Mouse (Mus musculus) olfactory bulb, adult 2 months (tissue): Measurements from ENCODE around the gene Cdca3. TPM values are rescaled to one million over a fixed set of nuclear protein-coding genes. Genes with fewer than 3 reads are reported as not detected.

Source experiments
- H3K27ac ChIP-seq: fragments of 200-500 bp; 2 replicates; pipeline ENCODE4 v1.5.1; 2012; ENCODE audit warnings: low read depth, low read length; ENCODE audit not compliant: insufficient read depth
- H3K4me1 ChIP-seq: fragments of 200-500 bp; 2 replicates; pipeline ENCODE4 v1.6.1; 2012; ENCODE audit warnings: low read length; ENCODE audit not compliant: control insufficient read depth, insufficient read depth
- H3K4me3 ChIP-seq: fragments of 200-500 bp; 2 replicates; pipeline ENCODE4 v1.5.1; 2012; ENCODE audit warnings: mild to moderate bottlenecking, low read depth, low read length, moderate library complexity; ENCODE audit not compliant: insufficient read depth
- CTCF ChIP-seq: fragments of 200-500 bp; IDR thresholded peaks from 2 replicates; pipeline ENCODE4 v1.5.1; 2012; ENCODE audit warnings: low read depth, mild to moderate bottlenecking, low read length, moderate library complexity; ENCODE audit not compliant: insufficient read depth
- POLR2A ChIP-seq: fragments of 200-500 bp; IDR thresholded peaks from 2 replicates; pipeline ENCODE4 v1.6.1; 2012; ENCODE audit warnings: mild to moderate bottlenecking, low read depth, low read length, moderate library complexity; ENCODE audit not compliant: insufficient read depth
- WGBS: fragments of 180-500 bp; shearing (Covaris S2); methylation state at CpG from one replicate; pipeline ENCODE4 v1.1.7; 2018; 5-methylcytosine and 5-hydroxymethylcytosine counted together
- polyA plus RNA-seq: library from polyadenylated mRNA; stranded (reverse); fragments of >200 nt; gene quantifications from 2 replicates; pipeline ENCODE4 v1.2.4, GENCODE M21; 2012; ENCODE audit warnings: low replicate concordance; ENCODE audit not compliant: missing spikeins, insufficient read depth, insufficient read length

The Cdca3 gene
- polyA plus RNA-seq: not detected in 2 replicates

DNA sequence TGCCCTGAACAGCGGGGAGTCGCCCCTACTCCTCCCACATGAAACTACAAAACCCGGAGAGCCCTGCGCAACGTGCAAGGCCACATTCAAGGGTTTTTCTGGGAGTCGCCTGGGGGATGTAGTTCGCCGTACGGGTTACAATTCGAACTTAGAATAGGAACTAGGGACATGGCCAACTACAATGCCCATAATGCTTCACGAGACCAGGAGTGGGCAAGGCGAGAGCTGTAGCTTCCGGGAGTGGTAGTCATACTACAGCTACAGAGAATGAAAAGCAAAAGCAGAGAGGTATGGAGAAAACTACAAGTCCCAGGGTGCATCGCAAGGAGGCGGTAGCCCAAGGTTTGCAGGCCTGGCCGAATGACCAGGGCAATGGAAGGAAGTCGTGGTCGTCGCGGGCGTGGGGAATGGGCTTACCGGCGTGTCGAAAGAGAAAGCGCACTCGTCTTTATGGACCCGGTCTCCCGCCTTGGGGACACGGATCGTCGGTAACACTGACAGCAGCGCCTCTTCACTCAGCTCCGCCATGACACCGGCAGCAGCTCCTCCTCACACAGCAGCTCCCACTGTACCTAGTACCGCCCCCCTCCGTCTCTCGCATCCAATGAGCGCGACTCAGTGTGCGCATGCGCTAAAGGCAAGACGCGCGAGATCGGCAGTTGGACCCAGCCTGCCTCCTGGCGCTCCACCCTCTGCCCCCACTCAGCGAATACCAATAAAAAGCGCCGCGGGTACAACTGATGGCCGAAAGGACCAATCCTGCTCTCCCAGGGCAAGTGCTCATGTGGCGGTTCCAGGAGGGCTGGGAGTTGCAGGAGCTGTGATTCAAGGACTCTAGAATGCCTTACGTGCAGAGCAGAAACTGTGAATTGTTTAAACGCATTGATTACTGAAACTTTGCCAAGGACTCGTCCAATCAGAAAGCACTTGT lies at the start of gene Cdca3, which contains the start of gene Usp5:
TSS of gene Cdca3 (plus strand) at position 680 of the 931 bp plus-strand sequence.
TSS of gene Usp5 (minus strand) at position 617 of the 931 bp plus-strand sequence.
- Histone ChIP-seq H3K4me3 (peak within 1 kb of the TSS; percentile 68), H3K4me1 (peaks cover 11% of the 10 kb centered on the region), H3K27ac (peak within 1 kb of the TSS; percentile 82)
- no peak for TF ChIP-seq CTCF
- TF ChIP-seq POLR2A: peak; percentile 65; the same call in 1 of the 2 replicates
- WGBS: under 1% methylated on average over 55 of the region's 55 CpGs

- Histone ChIP-seq H3K4me3 (peak overlapping the region; percentile 28), H3K27ac (peak overlapping the region; percentile 55; the same call in 1 of the 2 replicates), H3K4me1 (peaks cover 18% of the 10 kb centered on the region)
- 11% methylated on average over 10 of the region's 10 CpGs for WGBS
- TF ChIP-seq CTCF (no peak), POLR2A (no peak)
Measured at GRCm38 (mm10) chr6:124779984-124780416, 49.3 kb upstream of the Cdca3 start.

DNA sequence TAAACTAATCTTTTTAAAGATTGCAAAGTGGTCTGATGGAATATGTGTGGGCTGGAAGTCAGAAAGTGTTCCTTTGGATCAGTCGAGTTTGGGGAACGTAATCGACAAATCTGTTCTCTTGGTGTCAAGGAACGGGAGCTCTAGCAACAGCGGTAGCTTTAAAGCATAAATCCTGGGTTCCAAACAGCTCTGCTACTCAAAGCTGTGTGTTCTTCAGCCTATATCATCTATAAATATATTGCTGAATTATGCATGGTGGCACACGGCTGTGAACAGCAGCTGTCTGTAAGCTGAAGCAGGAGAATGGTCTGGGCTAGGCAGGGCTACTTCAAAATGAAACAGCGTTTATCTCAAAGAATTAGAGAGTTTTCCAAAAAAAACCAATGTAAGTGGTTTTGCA lies 48.4 kb upstream of the Cdca3 start:
- TF ChIP-seq POLR2A (no peak), CTCF (no peak)
- H3K27ac ChIP-seq: no peak overlapping the region
- WGBS: 66% methylated on average over 7 of the region's 7 CpGs

DNA sequence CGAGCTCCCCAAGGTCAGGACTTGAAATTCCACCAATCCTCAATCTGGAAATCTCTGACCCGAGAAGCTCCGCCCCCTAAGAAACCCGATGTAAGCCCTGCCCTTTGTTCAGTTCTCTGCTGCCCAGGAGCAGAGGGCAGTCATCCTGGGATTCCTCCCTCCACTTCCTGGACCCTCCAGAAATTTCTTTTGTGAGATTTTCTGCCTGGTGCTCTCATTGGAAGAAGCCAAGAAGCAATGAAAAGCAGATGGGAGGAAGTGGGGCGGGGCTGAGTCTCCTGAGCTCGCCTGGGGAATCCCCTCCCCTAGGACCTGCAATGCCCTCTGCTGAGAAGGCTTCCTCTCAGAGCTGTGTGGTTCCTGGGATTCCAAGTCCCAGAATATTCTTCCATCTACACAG lies 46.9 kb upstream of the Cdca3 start:
- no peak for TF ChIP-seq POLR2A
- no peak for TF ChIP-seq CTCF
- H3K4me1 ChIP-seq: peaks cover 18% of the 10 kb centered on the region
- WGBS: 24% methylated on average over 6 of the region's 6 CpGs
- H3K27ac ChIP-seq: no peak overlapping the region
- no peak overlapping the region for H3K4me3 ChIP-seq

More for the DNA sequence above, 48.4 kb upstream of the Cdca3 start:
- Histone ChIP-seq H3K4me3 (no peak overlapping the region), H3K4me1 (peaks cover 18% of the 10 kb centered on the region)

DNA sequence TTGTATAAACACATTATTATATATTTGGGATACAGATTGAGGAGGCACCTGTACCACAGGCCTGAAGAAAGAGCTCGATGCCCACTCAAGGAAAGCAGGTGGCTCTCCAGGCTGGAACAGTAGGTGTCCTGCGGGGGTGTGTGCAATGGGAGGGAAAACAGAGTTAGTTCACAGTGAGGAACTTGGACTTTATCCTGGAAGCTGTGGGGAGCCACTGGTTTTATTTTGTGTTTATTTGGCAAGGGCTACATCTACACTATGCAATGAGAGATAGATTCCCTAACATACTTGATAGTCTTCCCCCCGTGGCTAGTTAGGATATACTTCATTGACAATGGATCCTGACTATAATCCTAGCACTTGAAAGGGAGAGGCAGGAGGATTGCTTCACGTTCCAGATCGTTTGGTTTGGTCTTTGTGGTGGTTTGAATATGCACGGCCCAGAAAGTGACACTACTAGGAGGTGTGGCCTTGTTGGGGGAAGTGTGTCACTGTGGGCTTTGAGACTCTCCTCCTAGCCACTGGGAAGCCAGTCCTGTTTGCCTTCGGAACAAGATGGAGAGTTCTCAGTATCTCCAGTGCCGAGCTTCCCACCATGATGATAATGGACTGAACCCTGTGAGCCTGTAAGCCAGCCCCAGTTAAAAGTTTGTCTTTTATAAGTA lies 42.5 kb upstream of the Cdca3 start:
- 47% methylated on average over 8 of the region's 8 CpGs for WGBS
- TF ChIP-seq CTCF (no peak), POLR2A (no peak)
- no peak overlapping the region for H3K4me3 ChIP-seq
- H3K4me1 ChIP-seq: peaks cover 4% of the 10 kb centered on the region; the same call in 1 of the 2 replicates
- no peak overlapping the region for H3K27ac ChIP-seq

DNA sequence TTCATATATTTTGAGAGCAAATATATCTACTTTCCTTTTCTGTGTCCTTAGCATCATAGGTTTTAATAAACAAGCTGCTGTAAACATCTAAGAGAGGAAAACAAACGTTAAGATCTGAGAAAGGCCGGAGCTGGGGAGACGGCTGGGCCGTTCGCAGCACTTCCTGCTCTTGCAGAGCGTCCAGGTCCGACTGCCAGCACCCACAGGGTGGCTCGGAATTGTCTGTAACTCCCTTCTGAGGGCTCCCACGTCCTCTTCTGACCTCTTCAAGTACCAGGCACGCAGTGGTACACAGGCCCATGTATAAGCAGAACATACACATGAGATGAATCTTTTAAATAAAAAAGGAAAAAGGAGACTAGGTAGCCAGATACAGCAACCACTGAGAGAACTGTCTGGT lies 41.6 kb upstream of the Cdca3 start:
- WGBS: 80% methylated on average over 10 of the region's 10 CpGs
- TF ChIP-seq CTCF (no peak), POLR2A (no peak)

GRCm38 (mm10) chr6:124789519-124789918 lies 39.8 kb upstream of the Cdca3 start:
- peak overlapping the region; percentile 52; the same call in 1 of the 2 replicates for H3K27ac ChIP-seq
- no peak overlapping the region for H3K4me3 ChIP-seq
- TF ChIP-seq CTCF: no peak
- TF ChIP-seq POLR2A: no peak
- 83% methylated on average over 4 of the region's 4 CpGs for WGBS
- no peaks in the 10 kb centered on the region for H3K4me1 ChIP-seq

More for the DNA sequence above, 41.6 kb upstream of the Cdca3 start:
- Histone ChIP-seq H3K4me3 (no peak overlapping the region), H3K4me1 (no peaks in the 10 kb centered on the region), H3K27ac (no peak overlapping the region)

- WGBS: 39% methylated on average over 4 of the region's 4 CpGs
- TF ChIP-seq POLR2A (no peak), CTCF (no peak)
- no peaks in the 10 kb centered on the region for H3K4me1 ChIP-seq
- no peak overlapping the region for H3K4me3 ChIP-seq
- peak overlapping the region; percentile 52; the same call in 1 of the 2 replicates for H3K27ac ChIP-seq
Measured at GRCm38 (mm10) chr6:124790121-124790520, 39.2 kb upstream of the Cdca3 start.
